Mouse (Mus musculus) ES-Bruce4 (cell line): Measurements from ENCODE around the gene Ube4b.

Source experiments
- CTCF ChIP-seq: IDR thresholded peaks from one replicate; pipeline ENCODE4 v1.8.1; 2011; ENCODE audit warnings: low read depth, low read length
- POLR2A ChIP-seq: IDR thresholded peaks from one replicate; pipeline ENCODE4 v1.8.1; 2011; ENCODE audit warnings: low read length; ENCODE audit not compliant: insufficient read depth

DNA sequence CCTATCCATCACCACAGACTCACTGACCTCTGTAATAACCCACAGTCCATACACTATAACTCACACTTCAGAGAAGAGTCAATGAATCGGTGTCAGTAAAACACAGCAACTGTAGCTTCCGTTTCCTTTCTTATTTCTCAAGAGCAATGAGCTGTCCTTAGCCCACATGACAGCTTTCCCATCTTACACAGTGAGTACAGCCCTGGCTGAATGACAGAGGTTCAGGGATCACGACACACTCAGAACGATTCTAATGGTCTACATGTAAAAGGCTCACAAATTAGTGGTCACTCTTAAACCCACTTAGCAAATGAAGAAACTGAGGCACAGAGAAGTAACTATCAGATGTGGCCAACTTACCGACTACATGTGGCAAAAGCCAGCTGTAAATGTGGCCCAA, 68.6 kb downstream of the Ube4b start:
- TF ChIP-seq POLR2A (no peak), CTCF (no peak)
